Mouse (Mus musculus): ENCODE data around the gene Gm28047. TPM values are rescaled to one million over a fixed set of nuclear protein-coding genes. Genes with fewer than 3 reads are reported as not detected.
"Not testable (repeated sequence)": the region's sequence is repeated elsewhere in the genome, so short reads cannot be mapped to it uniquely, and the experiment has no call there.

Gene Gm28047
- polyA plus RNA-seq (2015; fragmentation: Nextera tagmentation; extraction: Ambion mirVana), result not detected in 2 replicates

DNA sequence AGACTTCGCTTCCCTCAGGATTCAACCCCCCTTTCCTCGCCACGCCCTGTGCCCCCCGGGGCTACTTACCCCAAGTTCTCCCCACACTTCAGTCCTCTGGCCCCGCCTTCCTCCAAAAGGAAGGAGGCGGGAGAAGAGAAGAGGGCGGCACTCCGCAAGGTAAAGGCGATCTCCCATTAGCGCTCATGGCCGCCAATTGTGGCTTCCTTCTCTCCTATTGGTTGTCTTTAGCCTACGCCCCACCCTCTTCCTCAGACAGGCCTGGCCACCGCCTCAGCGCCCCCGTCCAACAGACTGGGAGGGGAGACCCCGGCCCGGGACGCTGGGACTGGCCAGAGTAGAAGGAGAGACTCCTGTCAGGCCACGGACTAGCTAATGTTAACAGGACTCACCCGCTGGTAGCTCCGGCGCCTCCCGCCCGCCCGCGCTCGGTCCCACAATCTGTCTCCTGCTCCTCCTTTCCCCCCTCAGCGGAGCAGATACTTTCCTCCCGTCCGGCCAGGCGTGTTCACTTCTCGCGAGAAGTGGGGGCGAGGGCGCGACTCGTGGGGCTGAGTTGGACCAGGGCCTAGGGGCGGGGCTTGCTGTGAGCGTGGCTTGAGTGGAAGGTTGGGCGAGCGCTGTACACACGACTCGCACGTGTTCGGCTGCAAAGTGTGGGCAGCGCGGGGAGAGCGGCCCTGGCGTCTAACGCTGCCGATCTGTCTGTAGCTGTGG lies at the start of gene Gm28047, which contains the start of gene Atf7:
Gene Gm28047 (minus strand): TSS at position 98 of the 717 bp plus-strand sequence.
Gene Atf7 (minus strand): TSS at position 495 of the 717 bp plus-strand sequence.
- Histone ChIP-seq H3K9me3 (no peaks in the 10 kb centered on the region), H3K27me3 (no peaks in the 10 kb centered on the region), H3K4me1 (peaks cover 30% of the 10 kb centered on the region), H3K27ac (replicated peaks) (peak within 1 kb of the TSS; percentile 98), H3K4me2 (replicated peaks) (peak within 1 kb of the TSS; percentile 68), H3K9ac (replicated peaks) (peak within 1 kb of the TSS; percentile 91), H3K36me3 (no peaks in the 10 kb centered on the region), H3K4me3 (peak within 1 kb of the TSS; percentile 86)
- under 1% methylated on average over 50 of the region's 51 CpGs for WGBS
- ATAC-seq (replicated peaks), result peak; percentile 99

DNA sequence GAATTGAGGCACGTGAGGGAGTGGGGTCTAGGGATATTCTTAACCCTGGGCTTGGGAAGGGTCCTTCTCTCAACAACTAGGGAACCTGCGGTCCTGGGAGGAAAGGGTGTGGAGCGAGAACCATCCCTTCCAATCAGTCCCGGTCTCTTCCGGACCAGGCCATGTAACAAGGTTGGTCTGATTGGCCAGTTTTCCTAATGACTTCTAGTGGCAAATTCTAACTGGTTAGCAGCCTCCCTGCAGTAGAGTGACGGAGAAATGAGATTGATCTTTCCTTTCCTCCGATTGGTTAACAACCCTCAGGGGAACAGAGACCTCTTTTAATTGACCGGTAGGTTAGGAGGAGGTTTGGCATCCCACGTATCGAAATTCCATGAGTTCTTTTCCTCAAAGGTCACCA lies 48.7 kb upstream of the Gm28047 start:
- Histone ChIP-seq H3K9ac (replicated peaks) (no peak overlapping the region), H3K4me3 (peak overlapping the region; percentile 25), H3K4me2 (replicated peaks) (peak overlapping the region; percentile 73), H3K27ac (replicated peaks) (peak overlapping the region; percentile 98), H3K9me3 (no peaks in the 10 kb centered on the region), H3K27me3 (no peaks in the 10 kb centered on the region), H3K36me3 (no peaks in the 10 kb centered on the region), H3K4me1 (peaks cover 40% of the 10 kb centered on the region)
- WGBS, result 3% methylated on average over 10 of the region's 10 CpGs
- peak; percentile 39 for ATAC-seq (replicated peaks)

DNA sequence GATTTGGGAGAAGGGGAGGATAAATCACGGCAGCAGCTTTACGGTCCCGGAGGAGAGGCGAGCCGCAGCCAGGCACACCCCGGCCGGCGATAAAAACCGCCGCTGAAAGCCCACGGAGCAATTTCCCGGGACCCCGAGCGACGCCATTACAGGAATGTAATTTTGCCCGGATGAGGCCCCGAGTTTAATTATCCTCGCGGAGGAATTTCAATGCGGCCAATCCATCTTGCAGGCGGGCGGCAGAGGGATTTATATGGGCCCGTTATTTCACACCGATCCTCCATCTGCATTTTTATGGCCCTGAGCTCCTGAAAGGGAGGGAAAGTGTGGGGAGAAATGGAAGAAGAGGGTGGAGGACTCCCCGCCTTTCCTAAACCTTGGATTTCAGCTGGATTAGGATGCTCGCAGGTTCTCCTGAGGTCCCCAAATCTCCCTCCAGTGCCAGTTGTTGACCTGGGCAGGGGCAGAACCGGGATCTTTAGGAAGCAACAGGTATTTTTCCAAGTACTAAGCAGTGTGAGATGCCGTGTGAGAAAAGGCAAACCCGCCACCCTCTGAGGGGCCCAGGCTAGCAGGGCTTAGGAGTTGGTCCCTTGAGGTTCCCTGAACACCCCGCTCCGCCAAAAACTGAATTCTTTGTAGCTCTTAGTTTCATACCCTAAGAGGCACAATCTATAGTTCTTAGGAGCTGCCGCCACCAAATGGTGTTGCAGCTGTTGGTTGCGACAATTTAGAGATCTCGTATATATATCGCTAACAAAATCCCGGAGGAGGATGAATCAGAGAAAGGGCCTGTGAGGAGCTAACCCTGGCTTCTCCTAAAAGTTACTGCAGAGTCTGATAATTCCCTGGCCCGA lies 47.6 kb upstream of the Gm28047 start, which contains the start of gene Atp5g2:
Gene Atp5g2 (minus strand): TSS at position 138 of the 857 bp plus-strand sequence.
- H3K27me3 ChIP-seq, result no peaks in the 10 kb centered on the region
- ATAC-seq (replicated peaks), result no peak
- WGBS, result 2% methylated on average over 37 of the region's 37 CpGs

DNA sequence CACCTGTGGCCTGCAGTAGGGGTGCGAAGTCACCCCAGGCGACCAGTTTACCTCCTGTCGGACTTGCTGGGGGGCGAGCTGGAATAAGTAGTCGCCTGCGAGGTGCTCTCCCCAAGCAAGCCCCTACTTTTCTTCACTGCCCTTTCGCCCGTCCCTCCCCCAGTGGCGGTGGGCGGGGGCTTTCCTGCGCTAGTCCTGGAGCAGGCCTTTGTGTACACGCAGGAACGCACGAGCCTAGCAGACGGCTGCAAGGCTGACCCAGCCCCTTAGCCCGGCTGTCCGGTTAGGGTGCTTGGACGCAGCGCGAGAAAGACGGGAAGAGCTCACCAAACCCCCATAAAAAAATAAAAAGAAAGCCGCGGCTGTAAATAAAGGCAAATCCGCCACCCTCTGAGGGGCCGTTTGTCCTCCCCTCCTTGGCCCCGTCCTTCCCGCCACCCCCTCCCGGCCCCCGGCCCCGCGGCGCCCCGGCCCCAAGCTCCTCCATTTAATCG lies 46.9 kb upstream of the Gm28047 start:
- peak overlapping the region; percentile 75 for H3K4me3 ChIP-seq
- peak overlapping the region; percentile 73 for H3K4me2 ChIP-seq (replicated peaks)
- H3K27me3 ChIP-seq, result no peaks in the 10 kb centered on the region
- peak; percentile 62 for ATAC-seq (replicated peaks)
- under 1% methylated on average over 32 of the region's 34 CpGs for WGBS
- no peaks in the 10 kb centered on the region for H3K9me3 ChIP-seq
- peak overlapping the region; percentile 78 for H3K9ac ChIP-seq (replicated peaks)
- peaks cover 8% of the 10 kb centered on the region; the same call in 1 of the 2 replicates for H3K36me3 ChIP-seq
- peaks cover 40% of the 10 kb centered on the region for H3K4me1 ChIP-seq
- H3K27ac ChIP-seq (replicated peaks), result peak overlapping the region; percentile 98

More for the DNA sequence above, 47.6 kb upstream of the Gm28047 start, which contains the start of gene Atp5g2:
- Histone ChIP-seq H3K27ac (replicated peaks) (peak within 1 kb of the TSS; percentile 98), H3K4me1 (peaks cover 40% of the 10 kb centered on the region), H3K4me3 (peak within 1 kb of the TSS; percentile 75), H3K36me3 (peaks cover 1% of the 10 kb centered on the region; the same call in 1 of the 2 replicates), H3K9me3 (no peaks in the 10 kb centered on the region), H3K9ac (replicated peaks) (peak within 1 kb of the TSS; percentile 78), H3K4me2 (replicated peaks) (peak within 1 kb of the TSS; percentile 73)

DNA sequence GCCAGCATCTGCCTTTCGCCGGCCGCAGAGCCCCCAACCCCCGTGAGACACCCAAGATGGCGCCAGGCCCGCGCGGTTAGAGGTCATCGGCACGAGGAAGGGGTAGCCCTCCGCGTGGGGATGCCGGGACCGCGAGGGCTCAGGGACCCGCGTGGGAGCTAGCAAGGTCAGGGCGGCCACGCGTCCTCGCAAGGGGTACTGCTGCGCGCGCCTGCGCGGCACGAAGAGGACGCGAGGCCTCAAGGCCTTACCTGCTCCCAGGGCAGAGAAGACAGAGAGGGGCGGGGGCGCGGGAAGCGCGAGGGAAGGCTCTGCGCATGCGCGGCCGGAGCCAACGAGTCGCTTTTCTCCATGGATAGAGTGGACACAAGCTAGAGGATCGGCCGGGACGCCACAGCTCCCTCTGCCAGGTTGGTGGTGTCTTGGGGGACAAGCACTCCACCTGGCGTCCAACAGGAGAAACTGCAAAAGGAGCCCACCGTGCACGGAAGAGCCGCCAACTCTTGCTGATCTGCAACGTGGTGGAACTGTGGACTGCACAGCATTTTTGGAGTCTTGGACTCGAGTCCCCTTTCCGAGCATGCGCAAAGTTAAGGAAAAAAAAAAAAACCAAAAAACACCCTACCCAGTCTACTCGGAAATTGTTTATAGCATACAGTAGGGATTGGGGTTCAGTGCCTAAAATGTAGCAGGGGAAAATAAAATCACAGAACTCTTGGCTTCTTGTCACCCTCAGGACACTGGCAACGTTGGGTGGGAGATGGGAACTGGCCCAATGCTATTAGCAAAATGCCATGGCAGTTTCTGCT lies 46.1 kb upstream of the Gm28047 start:
- Histone ChIP-seq H3K4me3 (peak overlapping the region; percentile 75), H3K9me3 (no peaks in the 10 kb centered on the region), H3K4me2 (replicated peaks) (peak overlapping the region; percentile 73), H3K27me3 (no peaks in the 10 kb centered on the region), H3K36me3 (peaks cover 10% of the 10 kb centered on the region; the same call in 1 of the 2 replicates), H3K27ac (replicated peaks) (peak overlapping the region; percentile 98), H3K9ac (replicated peaks) (peak overlapping the region; percentile 96), H3K4me1 (peaks cover 40% of the 10 kb centered on the region)
- ATAC-seq (replicated peaks), result peak; percentile 93
- WGBS, result under 1% methylated on average over 53 of the region's 53 CpGs

DNA sequence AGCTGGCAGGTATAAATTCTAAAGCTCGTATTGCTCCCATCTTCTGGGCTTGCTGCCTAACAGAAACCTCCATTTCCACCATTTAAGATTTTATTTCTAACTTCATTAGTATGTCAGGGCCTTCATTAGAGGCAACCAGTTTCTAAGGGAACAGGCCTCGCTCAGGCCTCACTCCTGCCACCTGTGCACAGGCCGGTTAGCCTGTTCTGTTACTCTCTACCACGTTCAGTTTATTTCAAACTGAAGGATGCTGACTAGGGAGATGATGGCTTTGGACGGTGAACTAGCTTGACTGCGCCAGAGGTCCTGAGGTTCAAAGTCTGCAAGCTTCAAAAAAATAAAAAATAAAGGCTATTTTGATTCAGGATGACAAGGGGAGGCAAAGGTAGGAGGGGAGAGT lies 45.4 kb upstream of the Gm28047 start:
- Histone ChIP-seq H3K9me3 (no peaks in the 10 kb centered on the region), H3K4me1 (peaks cover 40% of the 10 kb centered on the region), H3K27ac (replicated peaks) (peak overlapping the region; percentile 98), H3K36me3 (peaks cover 14% of the 10 kb centered on the region; the same call in 1 of the 2 replicates), H3K4me3 (peak overlapping the region; percentile 75), H3K9ac (replicated peaks) (peak overlapping the region; percentile 96), H3K4me2 (replicated peaks) (peak overlapping the region; percentile 72), H3K27me3 (no peaks in the 10 kb centered on the region)
- ATAC-seq (replicated peaks), result no peak
- WGBS, result 10% methylated on average over 6 of the region's 6 CpGs

DNA sequence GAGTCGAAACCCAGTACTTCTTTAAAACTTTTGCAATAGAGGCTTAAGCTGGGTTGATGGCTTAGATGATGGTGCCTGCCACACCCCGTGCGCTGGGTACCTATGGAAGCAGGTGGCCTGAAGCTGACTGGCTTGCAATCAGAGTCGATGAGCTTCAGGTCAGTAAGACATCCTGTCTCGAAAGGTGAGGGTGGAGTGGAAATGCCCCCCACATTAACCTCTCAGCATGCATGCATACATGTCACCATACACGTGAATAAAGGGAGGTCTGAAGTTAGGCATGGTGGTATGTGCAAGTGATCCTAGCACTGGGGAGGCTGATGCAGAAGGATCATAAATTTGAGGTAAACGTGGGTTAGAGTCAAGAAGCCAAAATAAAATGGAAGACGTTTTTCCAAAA lies 44.7 kb upstream of the Gm28047 start:
- H3K4me3 ChIP-seq, result no peak overlapping the region
- ATAC-seq (replicated peaks), result no peak
- peaks cover 21% of the 10 kb centered on the region for H3K36me3 ChIP-seq
- no peaks in the 10 kb centered on the region for H3K9me3 ChIP-seq
- no peak overlapping the region; the same call in 1 of the 2 replicates for H3K9ac ChIP-seq (replicated peaks)
- 88% methylated on average over 8 of the region's 8 CpGs for WGBS
- H3K27ac ChIP-seq (replicated peaks), result 0 out of 2 replicates have a peak overlapping the region, but pooled peaks have one; percentile 0
- peaks cover 40% of the 10 kb centered on the region for H3K4me1 ChIP-seq
- no peaks in the 10 kb centered on the region for H3K27me3 ChIP-seq
- peak overlapping the region; percentile 72; the same call in 1 of the 2 replicates for H3K4me2 ChIP-seq (replicated peaks)

DNA sequence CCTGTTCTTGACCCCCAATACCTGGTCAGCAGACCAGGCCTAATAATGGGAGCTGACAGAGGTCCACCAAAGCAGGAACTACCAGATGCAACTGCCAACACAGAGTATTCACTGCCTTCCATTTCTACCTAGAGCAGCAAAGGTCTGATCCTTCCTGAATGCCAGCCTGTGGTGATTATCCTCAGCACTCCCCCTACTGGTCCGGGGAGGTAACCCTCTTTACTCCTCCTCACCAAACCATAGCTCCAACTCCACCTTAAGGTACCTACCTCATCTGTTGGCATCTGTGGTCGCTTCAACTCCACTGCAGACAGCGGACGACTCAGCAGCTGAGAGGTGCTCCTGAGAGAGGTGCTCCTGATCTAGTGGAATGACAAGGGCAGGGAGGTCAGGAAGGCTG lies 40.6 kb upstream of the Gm28047 start:
- Histone ChIP-seq H3K4me1 (peaks cover 14% of the 10 kb centered on the region), H3K27me3 (no peaks in the 10 kb centered on the region), H3K36me3 (peaks cover 55% of the 10 kb centered on the region), H3K9ac (replicated peaks) (no peak overlapping the region), H3K27ac (replicated peaks) (no peak overlapping the region), H3K9me3 (no peaks in the 10 kb centered on the region), H3K4me3 (no peak overlapping the region), H3K4me2 (replicated peaks) (no peak overlapping the region)
- WGBS, result 58% methylated on average over 4 of the region's 4 CpGs
- no peak; the same call in 1 of the 2 replicates for ATAC-seq (replicated peaks)

DNA sequence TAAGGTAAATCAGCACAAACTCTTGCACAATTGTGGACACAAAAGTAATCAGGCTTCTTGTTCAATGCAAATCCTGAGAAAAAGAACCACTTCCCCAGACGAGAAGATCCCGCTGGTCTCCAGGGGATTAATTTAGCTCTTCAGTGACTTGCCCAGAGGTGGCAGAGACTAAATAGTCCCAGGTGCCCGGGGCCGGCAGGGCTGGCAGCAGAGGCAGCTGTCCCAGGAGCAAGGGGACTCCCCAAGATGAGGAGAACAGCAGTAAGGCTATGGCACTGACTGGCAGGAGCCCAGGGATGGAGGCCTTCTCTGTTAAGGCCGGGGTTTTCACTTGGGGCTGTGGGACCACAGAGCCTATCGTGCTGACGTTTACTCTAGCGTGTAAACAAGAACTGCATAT lies 39.0 kb upstream of the Gm28047 start:
- WGBS, result 82% methylated on average over 8 of the region's 8 CpGs
- no peak for ATAC-seq (replicated peaks)

DNA sequence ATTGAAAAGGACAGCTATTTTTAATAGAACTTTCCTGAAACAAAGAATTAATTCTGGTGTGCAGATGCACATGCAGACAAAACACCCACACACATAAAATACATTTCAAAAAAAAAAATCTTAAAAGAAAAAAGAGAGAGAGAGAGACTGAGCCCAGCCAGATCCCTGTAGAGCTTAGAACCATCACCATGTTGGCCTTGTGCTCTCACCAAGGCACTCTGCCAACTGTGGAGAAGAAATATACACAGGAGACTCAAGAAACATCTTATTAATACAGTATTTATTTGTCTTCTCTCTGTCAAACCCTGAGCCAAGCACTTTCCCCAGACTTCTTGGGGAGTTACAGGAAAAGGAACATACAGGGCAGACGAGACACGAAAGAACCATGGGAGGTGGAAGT lies 37.7 kb upstream of the Gm28047 start:
- not testable (repeated sequence) for H3K4me3 ChIP-seq
- no CpG with 5 or more reads among the region's 2 CpGs for WGBS

More for the DNA sequence above, 39.0 kb upstream of the Gm28047 start:
- no peaks in the 10 kb centered on the region for H3K27me3 ChIP-seq
- no peak overlapping the region for H3K4me2 ChIP-seq (replicated peaks)
- H3K36me3 ChIP-seq, result peaks cover 59% of the 10 kb centered on the region
- H3K27ac ChIP-seq (replicated peaks), result no peak overlapping the region
- no peak overlapping the region for H3K4me3 ChIP-seq
- 0 out of 2 replicates have a peak, but pooled peaks cover 2% of the 10 kb centered on the region for H3K4me1 ChIP-seq
- no peaks in the 10 kb centered on the region for H3K9me3 ChIP-seq
- no peak overlapping the region for H3K9ac ChIP-seq (replicated peaks)

DNA sequence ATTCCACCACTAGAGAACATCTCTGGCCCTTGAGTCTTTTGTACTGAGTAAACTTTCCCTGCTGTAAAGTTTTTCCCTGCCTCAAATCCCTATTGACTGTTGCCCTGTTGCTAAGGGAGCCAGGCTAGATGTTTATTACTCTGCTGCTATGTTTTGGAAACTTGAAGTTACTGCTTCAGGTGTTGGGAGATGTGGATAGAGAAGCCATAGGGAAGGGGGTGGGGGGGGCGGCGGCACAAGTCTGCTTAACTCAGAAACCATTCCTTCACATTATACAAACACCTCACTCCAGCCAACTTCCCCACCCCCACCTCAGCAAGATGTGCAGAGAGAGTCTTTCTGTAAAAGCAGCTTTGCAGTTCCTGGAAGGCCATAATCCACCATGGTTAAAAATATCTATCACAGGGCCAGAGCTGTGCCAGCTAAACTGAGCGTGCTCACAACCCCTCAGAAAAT lies 33.1 kb upstream of the Gm28047 start:
- peaks cover 21% of the 10 kb centered on the region for H3K36me3 ChIP-seq
- no peak overlapping the region for H3K4me3 ChIP-seq
- 80% methylated on average over 3 of the region's 3 CpGs for WGBS
- no peak overlapping the region for H3K9ac ChIP-seq (replicated peaks)
- ATAC-seq (replicated peaks), result no peak
- no peaks in the 10 kb centered on the region for H3K27me3 ChIP-seq
- H3K4me1 ChIP-seq, result peaks cover 21% of the 10 kb centered on the region; the same call in 1 of the 2 replicates
- H3K27ac ChIP-seq (replicated peaks), result peak overlapping the region; percentile 43
- no peaks in the 10 kb centered on the region for H3K9me3 ChIP-seq
- no peak overlapping the region for H3K4me2 ChIP-seq (replicated peaks)

More for the DNA sequence above, 37.7 kb upstream of the Gm28047 start:
- H3K27ac ChIP-seq (replicated peaks); H3K4me2 ChIP-seq (replicated peaks); H3K9ac ChIP-seq (replicated peaks); H3K27me3 ChIP-seq; H3K9me3 ChIP-seq; H3K4me1 ChIP-seq; ATAC-seq (replicated peaks): not testable (repeated sequence)
- H3K36me3 ChIP-seq, result peaks cover 59% of the 10 kb centered on the region
